Mouse (Mus musculus) WW6 (cell line): Measurements from ENCODE around the gene Eef1a1.
"Not testable (repeated sequence)": the region's sequence is repeated elsewhere in the genome, so short reads cannot be mapped to it uniquely, and the experiment has no call there.

Source experiments
- DNase-seq: peaks from one replicate; pipeline ENCODE4 v3.0.0-alpha.2; 2013; ENCODE audit warnings: low read depth, low spot score

The Eef1a1 gene

GRCm38 (mm10) chr9:78488890-78489420, at the start of gene Eef1a1:
Eef1a1 (minus strand) TSS chr9:78489151.
- DNase-seq = no peak

GRCm38 (mm10) chr9:78538421-78538820, 49.5 kb upstream of the Eef1a1 start:
- no peak for DNase-seq

- DNase-seq = no peak
Measured at GRCm38 (mm10) chr9:78537154-78537873, 48.4 kb upstream of the Eef1a1 start.

GRCm38 (mm10) chr9:78534606-78535005, 45.7 kb upstream of the Eef1a1 start:
- DNase-seq = no peak

GRCm38 (mm10) chr9:78533296-78533935, 44.5 kb upstream of the Eef1a1 start:
- no peak for DNase-seq

- no peak for DNase-seq
Measured at GRCm38 (mm10) chr9:78532341-78532819, 43.4 kb upstream of the Eef1a1 start.

GRCm38 (mm10) chr9:78531816-78532215, 42.9 kb upstream of the Eef1a1 start:
- no peak for DNase-seq

GRCm38 (mm10) chr9:78527767-78528381, 38.9 kb upstream of the Eef1a1 start:
- no peak for DNase-seq

GRCm38 (mm10) chr9:78527301-78527761, 38.4 kb upstream of the Eef1a1 start:
- no peak for DNase-seq

- no peak for DNase-seq
Measured at GRCm38 (mm10) chr9:78526206-78526605, 37.3 kb upstream of the Eef1a1 start.

- no peak for DNase-seq
Measured at GRCm38 (mm10) chr9:78525451-78526135, 36.6 kb upstream of the Eef1a1 start.

GRCm38 (mm10) chr9:78521689-78522088, 32.7 kb upstream of the Eef1a1 start:
- no peak for DNase-seq

GRCm38 (mm10) chr9:78520780-78521601, 32.0 kb upstream of the Eef1a1 start:
- no peak for DNase-seq

- DNase-seq = peak; percentile 88
Measured at GRCm38 (mm10) chr9:78520127-78520779, 31.3 kb upstream of the Eef1a1 start.

- not testable (repeated sequence) for DNase-seq
Measured at GRCm38 (mm10) chr9:78517237-78517636, 28.3 kb upstream of the Eef1a1 start.

GRCm38 (mm10) chr9:78516125-78516524, 27.2 kb upstream of the Eef1a1 start:
- DNase-seq = no peak

GRCm38 (mm10) chr9:78514681-78515080, 25.7 kb upstream of the Eef1a1 start:
- no peak for DNase-seq

GRCm38 (mm10) chr9:78513776-78514500, 25.0 kb upstream of the Eef1a1 start:
- DNase-seq = no peak

- DNase-seq = no peak
Measured at GRCm38 (mm10) chr9:78511705-78512104, 22.8 kb upstream of the Eef1a1 start.
